Mouse (Mus musculus): ENCODE measurements at regions not wholly inside any gene's neighbourhood (a gene's known extent, or its start where the extent isn't known, plus 50 kb on each side); places are given as distances from the start of the nearest gene placed in this dataset.
A peak's percentile ranks its signal among the peaks of the same experiment; 100 is the strongest.

GRCm38 (mm10) chr14:68447240-68447923, 846.7 kb downstream of the Synb start:
- no peak overlapping the region for H3K9ac ChIP-seq
- no peaks in the 10 kb centered on the region for H3K4me1 ChIP-seq (ENCODE audit: insufficient read depth)
- no peak for TF ChIP-seq CTCF (IDR thresholded peaks at IDR 0.05; ENCODE audit: low read depth)
- 42% methylated on average over 7 of the region's 7 CpGs for WGBS
- peak; percentile 45 for DNase-seq
- ATAC-seq (ENCODE audit: insufficient read depth), result peak; percentile 71
- H3K4me2 ChIP-seq, result no peak overlapping the region
- H3K9me3 ChIP-seq (ENCODE audit: low read depth, low read length), result no peaks in the 10 kb centered on the region
- H3K4me3 ChIP-seq (ENCODE audit: low read depth, low read length), result no peak overlapping the region
- no peaks in the 10 kb centered on the region for H3K36me3 ChIP-seq (ENCODE audit: insufficient read depth)
- no peaks in the 10 kb centered on the region for H3K27me3 ChIP-seq (ENCODE audit: insufficient read depth, low read length)
- no peak overlapping the region for H3K27ac ChIP-seq (ENCODE audit: low read depth)

- H3K9me3 ChIP-seq (ENCODE audit: low read depth, low read length), result no peaks in the 10 kb centered on the region
- no peak overlapping the region for H3K4me2 ChIP-seq
- H3K36me3 ChIP-seq (ENCODE audit: insufficient read depth), result no peaks in the 10 kb centered on the region
- H3K4me1 ChIP-seq (ENCODE audit: insufficient read depth), result no peaks in the 10 kb centered on the region
- no peak overlapping the region for H3K27ac ChIP-seq (ENCODE audit: low read depth)
- no peaks in the 10 kb centered on the region for H3K27me3 ChIP-seq (ENCODE audit: insufficient read depth, low read length)
- no peak for ATAC-seq (ENCODE audit: insufficient read depth)
- no peak overlapping the region for H3K4me3 ChIP-seq (ENCODE audit: low read depth, low read length)
- no peak for TF ChIP-seq CTCF (IDR thresholded peaks at IDR 0.05; ENCODE audit: low read depth)
- WGBS, result 86% methylated on average over 9 of the region's 9 CpGs
- DNase-seq, result no peak
- H3K9ac ChIP-seq, result no peak overlapping the region
Measured at GRCm38 (mm10) chr14:68433326-68433725, 860.8 kb downstream of the Synb start.

GRCm38 (mm10) chr14:68432111-68432510, 862.0 kb downstream of the Synb start:
- DNase-seq, result no peak
- no peak for TF ChIP-seq CTCF (IDR thresholded peaks at IDR 0.05; ENCODE audit: low read depth)
- Histone ChIP-seq H3K9me3 (ENCODE audit: low read depth, low read length) (no peaks in the 10 kb centered on the region), H3K27me3 (ENCODE audit: insufficient read depth, low read length) (no peaks in the 10 kb centered on the region), H3K27ac (ENCODE audit: low read depth) (no peak overlapping the region), H3K9ac (no peak overlapping the region), H3K4me1 (ENCODE audit: insufficient read depth) (no peaks in the 10 kb centered on the region), H3K4me3 (ENCODE audit: low read depth, low read length) (no peak overlapping the region), H3K4me2 (no peak overlapping the region), H3K36me3 (ENCODE audit: insufficient read depth) (no peaks in the 10 kb centered on the region)
- WGBS, result 41% methylated on average over 2 of the region's 2 CpGs
- ATAC-seq (ENCODE audit: insufficient read depth), result no peak

- ATAC-seq (ENCODE audit: insufficient read depth) (peak; percentile 70; the same call in 1 of the 2 replicates), DNase-seq (peak; percentile 40)
- Histone ChIP-seq H3K4me1 (ENCODE audit: insufficient read depth) (no peaks in the 10 kb centered on the region), H3K27ac (ENCODE audit: low read depth) (peak overlapping the region; percentile 60; the same call in 1 of the 2 replicates), H3K4me3 (ENCODE audit: low read depth, low read length) (no peak overlapping the region), H3K27me3 (ENCODE audit: insufficient read depth, low read length) (no peaks in the 10 kb centered on the region), H3K9me3 (ENCODE audit: low read depth, low read length) (no peaks in the 10 kb centered on the region), H3K4me2 (no peak overlapping the region), H3K9ac (no peak overlapping the region), H3K36me3 (ENCODE audit: insufficient read depth) (no peaks in the 10 kb centered on the region)
- TF ChIP-seq CTCF (IDR thresholded peaks at IDR 0.05; ENCODE audit: low read depth), result no peak
- 65% methylated on average over 1 of the region's 1 CpGs for WGBS
Measured at GRCm38 (mm10) chr14:68427235-68427634, 866.9 kb downstream of the Synb start.

GRCm38 (mm10) chr14:68392440-68392839, 901.7 kb downstream of the Synb start:
- no peak for DNase-seq
- H3K27ac ChIP-seq (ENCODE audit: low read depth), result no peak overlapping the region
- H3K9ac ChIP-seq, result no peak overlapping the region
- 56% methylated on average over 1 of the region's 1 CpGs for WGBS
- ATAC-seq (ENCODE audit: insufficient read depth), result no peak
- no peaks in the 10 kb centered on the region for H3K9me3 ChIP-seq (ENCODE audit: low read depth, low read length)
- no peaks in the 10 kb centered on the region for H3K4me1 ChIP-seq (ENCODE audit: insufficient read depth)
- no peak overlapping the region for H3K4me3 ChIP-seq (ENCODE audit: low read depth, low read length)
- no peaks in the 10 kb centered on the region for H3K27me3 ChIP-seq (ENCODE audit: insufficient read depth, low read length)
- TF ChIP-seq CTCF (IDR thresholded peaks at IDR 0.05; ENCODE audit: low read depth), result no peak
- H3K36me3 ChIP-seq (ENCODE audit: insufficient read depth), result no peaks in the 10 kb centered on the region
- H3K4me2 ChIP-seq, result no peak overlapping the region

- Histone ChIP-seq H3K4me1 (ENCODE audit: insufficient read depth) (no peaks in the 10 kb centered on the region), H3K36me3 (ENCODE audit: insufficient read depth) (no peaks in the 10 kb centered on the region), H3K4me3 (ENCODE audit: low read depth, low read length) (no peak overlapping the region), H3K27me3 (ENCODE audit: insufficient read depth, low read length) (no peaks in the 10 kb centered on the region), H3K9ac (no peak overlapping the region), H3K4me2 (no peak overlapping the region), H3K9me3 (ENCODE audit: low read depth, low read length) (no peaks in the 10 kb centered on the region), H3K27ac (ENCODE audit: low read depth) (no peak overlapping the region)
- DNase-seq (no peak), ATAC-seq (ENCODE audit: insufficient read depth) (no peak)
- 24% methylated on average over 3 of the region's 3 CpGs for WGBS
- TF ChIP-seq CTCF (IDR thresholded peaks at IDR 0.05; ENCODE audit: low read depth), result no peak
Measured at GRCm38 (mm10) chr14:68391875-68392274, 902.2 kb downstream of the Synb start.

GRCm38 (mm10) chr14:68381741-68382140, 912.4 kb downstream of the Synb start:
- Histone ChIP-seq H3K36me3 (ENCODE audit: insufficient read depth) (no peaks in the 10 kb centered on the region), H3K4me3 (ENCODE audit: low read depth, low read length) (no peak overlapping the region), H3K9me3 (ENCODE audit: low read depth, low read length) (no peaks in the 10 kb centered on the region), H3K27ac (ENCODE audit: low read depth) (no peak overlapping the region), H3K4me2 (no peak overlapping the region), H3K9ac (no peak overlapping the region), H3K27me3 (ENCODE audit: insufficient read depth, low read length) (no peaks in the 10 kb centered on the region), H3K4me1 (ENCODE audit: insufficient read depth) (no peaks in the 10 kb centered on the region)
- ATAC-seq (ENCODE audit: insufficient read depth), result no peak
- DNase-seq, result peak; percentile 41
- 54% methylated on average over 7 of the region's 7 CpGs for WGBS
- no peak for TF ChIP-seq CTCF (IDR thresholded peaks at IDR 0.05; ENCODE audit: low read depth)
